Mouse (Mus musculus): ENCODE measurements around the gene Gstp2.
"Not testable (repeated sequence)": the region's sequence is repeated elsewhere in the genome, so short reads cannot be mapped to it uniquely, and the experiment has no call there.

The Gstp2 gene

DNA sequence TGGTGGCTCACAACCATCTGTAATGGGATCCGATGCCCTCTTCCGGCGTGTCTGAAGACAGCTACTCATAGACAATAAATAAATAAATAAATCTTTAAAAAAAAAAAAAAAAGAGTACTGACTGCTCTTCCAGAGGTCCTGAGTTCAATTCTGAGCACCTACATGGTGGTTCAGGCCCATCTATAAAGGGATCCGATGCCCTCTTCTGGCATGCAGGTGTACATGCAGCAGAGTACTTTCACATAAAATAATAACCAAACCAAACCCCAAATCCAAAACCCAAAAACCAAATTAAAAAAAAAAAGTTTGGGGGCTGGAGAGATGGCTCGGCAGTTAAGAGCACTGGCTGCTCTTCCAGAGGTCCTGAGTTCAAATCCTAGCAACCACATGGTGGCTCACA lies 3.2 kb upstream of the Gstp2 start:
- ATAC-seq (ENCODE audit: low TSS enrichment): not testable (repeated sequence)

DNA sequence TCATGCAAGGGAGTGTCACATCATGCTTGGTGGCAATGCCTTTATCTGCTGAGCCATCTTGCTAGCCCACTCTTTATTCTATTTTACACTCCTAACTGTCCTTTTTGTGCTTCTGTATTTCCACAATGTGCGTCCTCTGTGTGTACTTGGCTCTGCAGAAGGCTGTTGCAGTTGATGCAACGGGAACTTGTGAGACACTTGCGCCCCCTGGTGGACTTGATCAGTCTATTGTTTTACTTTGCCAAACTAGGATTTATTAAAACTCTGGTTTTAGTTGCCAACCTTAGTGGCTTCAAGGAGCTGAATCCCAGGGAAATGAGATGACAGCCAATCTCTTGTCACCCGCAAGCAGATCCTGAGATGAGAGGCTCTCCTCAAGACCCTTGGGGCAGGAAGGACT lies 2.0 kb upstream of the Gstp2 start:
- ATAC-seq (ENCODE audit: low TSS enrichment): no peak

DNA sequence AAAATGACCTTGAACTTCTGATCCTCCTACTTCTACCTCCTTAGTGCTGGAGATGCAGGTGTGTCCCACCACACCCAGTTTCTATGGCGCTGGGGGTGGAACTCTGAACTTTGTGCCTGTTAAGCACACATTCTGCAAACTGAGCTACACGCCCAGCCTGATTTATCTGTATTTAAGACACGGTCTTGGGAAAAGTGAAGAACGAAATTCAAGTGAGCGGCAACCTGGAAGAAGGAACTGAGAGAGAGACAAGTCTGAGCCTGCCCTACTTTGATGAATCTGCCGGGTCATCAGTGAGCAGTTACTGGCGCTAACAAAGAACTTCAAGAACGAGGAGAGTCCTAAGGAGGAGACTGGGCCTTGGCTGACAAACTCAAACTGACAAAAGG lies 1.0 kb upstream of the Gstp2 start:
- no peak for ATAC-seq (ENCODE audit: low TSS enrichment)

DNA sequence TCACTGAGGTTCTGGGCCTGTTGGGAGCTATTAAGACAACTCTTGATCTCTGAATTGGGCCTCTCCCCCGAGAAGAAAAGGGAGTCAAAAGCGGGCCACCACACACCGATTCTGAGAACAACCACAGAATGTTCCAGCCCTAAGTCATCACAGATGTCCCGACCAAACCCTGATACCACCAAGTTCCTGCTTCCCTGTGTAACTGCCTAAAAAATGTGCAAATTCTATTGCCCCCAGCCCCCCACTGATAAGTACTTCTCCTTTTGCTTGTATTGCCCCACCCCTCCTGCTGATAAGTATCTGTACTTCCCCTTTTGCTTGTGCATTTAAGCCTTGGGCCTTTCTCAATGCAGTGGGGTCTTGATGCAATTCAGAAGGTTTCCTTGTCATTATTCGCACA lies 1.7 kb downstream of the Gstp2 start:
- not testable (repeated sequence) for ATAC-seq (ENCODE audit: low TSS enrichment)

DNA sequence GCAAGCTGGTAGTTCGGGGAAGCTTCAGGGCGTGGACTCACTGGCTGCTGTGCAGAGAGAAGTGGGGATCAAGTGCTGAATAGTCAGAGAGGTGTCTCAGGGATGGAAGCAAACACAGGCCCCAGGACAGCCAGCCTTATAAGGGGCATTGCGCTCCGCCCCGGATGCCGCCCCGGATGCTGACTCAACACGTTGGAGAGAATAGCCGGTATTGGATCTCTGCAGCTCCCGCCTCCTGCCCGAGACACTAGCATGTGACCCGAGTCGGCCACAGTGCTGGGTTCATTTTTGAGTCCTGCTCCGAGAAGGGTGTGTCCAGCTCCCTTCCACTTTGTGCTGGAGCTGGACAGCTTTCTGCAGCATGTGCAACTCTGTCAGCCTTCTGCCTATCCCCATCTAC lies 3.7 kb downstream of the Gstp2 start:
- ATAC-seq (ENCODE audit: low TSS enrichment): no peak

DNA sequence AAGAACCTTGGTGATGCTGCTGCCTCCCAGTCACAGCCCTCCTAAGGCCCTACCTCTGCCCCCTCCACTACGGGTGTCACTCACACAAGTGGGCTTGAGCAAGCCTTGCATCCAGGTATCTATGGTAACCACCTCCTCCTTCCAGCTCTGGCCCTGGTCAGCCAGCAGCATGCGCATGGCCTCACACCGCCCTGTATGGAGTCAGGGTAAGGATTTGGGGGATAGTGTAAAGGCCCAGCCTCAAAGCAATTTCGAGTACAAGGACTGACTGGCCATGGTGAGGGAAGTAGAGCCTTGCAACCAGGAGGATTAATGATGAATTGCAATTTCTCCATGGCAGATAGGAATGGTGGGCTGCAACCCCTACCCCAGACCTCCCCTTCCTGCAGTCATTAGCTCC lies 4.3 kb downstream of the Gstp2 start:
- not testable (repeated sequence) for ATAC-seq (ENCODE audit: low TSS enrichment)

DNA sequence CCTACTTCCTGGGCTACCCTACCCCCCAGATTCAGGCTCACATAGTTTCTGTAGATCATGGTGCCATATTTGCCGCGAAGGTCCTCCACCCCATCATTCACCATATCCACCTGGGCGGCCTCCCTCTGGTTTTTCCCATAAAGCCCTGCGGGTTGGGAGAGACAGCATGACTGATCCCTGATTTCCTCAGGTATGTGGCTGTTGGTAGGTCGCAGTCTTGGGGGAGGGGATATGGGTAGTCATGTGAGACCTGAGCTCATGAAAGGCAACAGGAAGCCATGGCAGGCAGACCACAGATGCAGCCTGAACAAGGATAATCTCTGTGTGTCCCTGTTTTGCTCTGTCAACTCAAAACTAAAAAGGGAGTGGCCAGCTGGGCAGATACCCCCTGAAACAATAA lies 4.9 kb downstream of the Gstp2 start:
- ATAC-seq (ENCODE audit: low TSS enrichment): not testable (repeated sequence)

DNA sequence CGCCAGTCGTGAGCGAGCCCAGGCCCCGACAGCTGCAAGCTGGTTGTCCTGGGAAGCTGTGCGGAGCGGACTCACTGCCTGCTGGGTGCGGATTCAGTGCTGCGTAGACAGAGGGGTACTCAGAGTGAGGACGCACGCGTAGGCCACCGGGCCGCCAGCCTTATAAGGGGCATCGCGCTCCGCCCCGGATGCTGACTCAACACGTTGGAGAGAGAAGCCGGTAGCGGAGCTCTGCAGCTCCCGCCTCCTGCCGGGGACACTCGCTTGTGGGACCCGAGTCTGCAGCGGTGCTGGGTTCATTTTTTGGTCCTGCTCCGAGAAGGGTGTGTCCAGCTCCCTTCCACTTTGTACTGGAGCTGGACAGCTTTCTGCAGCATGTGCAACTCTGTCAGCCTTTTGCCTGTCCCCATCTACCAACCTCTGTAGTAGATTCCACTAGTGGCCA lies 8.0 kb downstream of the Gstp2 start, which contains the start of gene Gstp1:
Gstp1 (minus strand) TSS at position 198 of the 445 bp plus-strand sequence.
- ATAC-seq (ENCODE audit: low TSS enrichment): peak; percentile 97

DNA sequence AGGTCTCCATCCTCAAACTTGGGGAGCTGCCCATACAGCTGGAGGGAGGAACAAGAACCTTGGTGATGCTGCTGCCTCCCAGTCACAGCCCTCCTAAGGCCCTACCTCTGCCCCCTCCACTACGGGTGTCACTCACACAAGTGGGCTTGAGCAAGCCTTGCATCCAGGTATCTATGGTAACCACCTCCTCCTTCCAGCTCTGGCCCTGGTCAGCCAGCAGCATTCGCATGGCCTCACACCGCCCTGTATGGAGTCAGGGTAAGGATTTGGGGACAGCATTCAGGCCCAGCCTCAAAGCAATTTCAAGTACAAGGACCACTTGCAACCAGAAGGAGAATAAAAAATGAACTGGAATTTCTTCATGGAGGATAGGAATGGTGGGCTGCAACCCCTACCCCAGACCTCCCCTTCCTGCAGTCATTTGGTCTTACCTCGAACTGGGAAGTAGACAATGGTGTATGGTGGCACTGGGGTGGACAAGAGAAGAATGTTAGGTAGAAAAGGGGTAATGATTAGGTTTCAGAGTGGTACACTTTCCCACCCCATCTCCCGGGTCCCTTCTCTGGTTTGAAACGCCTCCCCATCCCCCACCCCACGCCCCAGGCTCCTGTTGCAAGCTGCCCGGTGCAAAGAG lies 8.6 kb downstream of the Gstp2 start:
- ATAC-seq (ENCODE audit: low TSS enrichment): 0 out of 2 replicates have a peak, but pooled peaks have one; percentile 13

DNA sequence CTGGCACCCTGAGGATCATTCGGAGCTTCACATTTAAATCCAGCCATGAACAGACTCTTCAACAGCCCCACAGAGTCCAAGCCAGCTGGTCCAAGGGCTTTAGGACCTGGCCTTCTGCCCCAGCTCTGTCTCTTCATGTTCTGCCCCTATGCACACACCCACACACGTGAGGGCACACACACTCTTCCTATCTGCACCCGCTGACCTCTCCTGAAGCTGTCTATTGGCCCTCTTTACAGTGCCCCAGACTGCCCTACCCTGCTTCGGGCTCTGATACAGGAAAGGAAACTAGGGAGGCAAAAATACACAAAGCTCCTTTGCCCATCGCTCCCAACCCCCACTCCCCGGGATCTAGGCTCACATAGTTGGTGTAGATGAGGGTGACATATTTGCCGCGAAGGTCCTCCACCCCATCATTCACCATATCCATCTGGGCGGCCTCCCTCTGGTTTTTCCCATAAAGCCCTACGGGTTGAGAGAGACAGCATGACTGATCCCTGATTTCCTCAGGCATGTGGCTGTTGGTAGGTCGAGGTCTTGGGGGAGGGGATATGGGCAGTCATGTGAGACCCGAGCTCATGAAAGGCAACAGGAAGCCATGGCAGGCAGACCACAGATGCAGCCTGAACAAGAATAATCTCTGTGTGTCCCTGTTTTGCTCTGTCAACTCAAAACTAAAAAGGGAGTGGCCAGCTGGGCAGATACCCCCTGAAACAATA lies 9.3 kb downstream of the Gstp2 start:
- ATAC-seq (ENCODE audit: low TSS enrichment): no peak

DNA sequence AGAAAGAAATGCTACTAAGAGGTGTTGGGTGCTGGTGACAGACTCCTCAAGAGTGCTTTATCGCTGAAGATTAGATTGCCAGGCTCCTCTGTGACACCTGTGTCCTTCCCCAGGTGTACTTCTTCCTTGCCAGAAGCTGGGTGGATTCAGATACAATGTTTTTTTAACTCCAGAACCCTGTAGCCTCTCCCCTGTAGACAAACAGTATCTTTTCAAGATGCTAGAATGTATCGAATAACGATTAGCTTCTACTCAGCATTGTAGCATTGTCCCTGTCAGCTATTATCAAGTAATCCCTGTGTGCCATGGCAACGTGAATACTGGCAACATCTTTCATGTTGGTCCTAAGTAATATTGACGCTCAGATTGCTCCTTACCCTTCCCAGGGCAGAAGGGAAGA lies 12.1 kb downstream of the Gstp2 start:
- no peak for ATAC-seq (ENCODE audit: low TSS enrichment)

DNA sequence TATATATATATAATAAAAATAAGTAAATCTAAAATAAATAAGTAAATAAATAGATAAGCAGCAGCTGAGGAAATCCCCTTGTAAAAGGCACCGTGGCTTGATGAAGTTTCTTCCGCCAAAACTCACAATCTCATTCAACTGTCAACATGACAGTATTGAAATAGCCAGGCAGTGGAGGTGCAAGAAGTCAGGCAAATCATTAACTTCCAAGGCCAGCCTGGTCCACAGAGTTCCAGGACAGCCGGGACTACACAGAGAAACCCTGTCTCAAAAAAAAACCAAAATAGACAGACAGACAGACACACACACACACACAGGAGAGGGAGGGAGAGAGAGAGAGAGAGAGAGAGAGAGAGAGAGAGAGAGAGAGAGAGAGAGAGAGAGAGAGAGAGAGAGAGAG lies 12.5 kb downstream of the Gstp2 start:
- ATAC-seq (ENCODE audit: low TSS enrichment): no peak

DNA sequence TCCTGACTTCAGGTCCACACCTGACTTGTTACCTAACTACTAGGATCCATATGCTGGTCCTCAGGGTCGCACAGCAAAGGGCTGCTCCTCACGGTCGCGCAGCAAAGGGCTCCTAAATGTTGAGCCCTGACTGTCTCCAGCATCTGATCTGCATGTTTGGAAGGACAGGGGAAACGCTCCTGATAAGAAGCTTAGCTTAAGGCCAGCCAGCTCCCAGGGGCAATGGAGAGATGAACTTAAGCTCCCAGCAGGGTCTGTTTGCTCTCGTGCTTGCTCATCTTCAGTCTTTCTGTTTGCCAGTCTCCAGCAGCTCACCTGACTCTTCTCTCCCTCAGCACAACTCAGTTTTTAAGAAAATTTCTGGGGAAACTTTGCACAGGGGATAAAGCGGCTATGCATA lies 13.2 kb downstream of the Gstp2 start:
- ATAC-seq (ENCODE audit: low TSS enrichment): no peak

DNA sequence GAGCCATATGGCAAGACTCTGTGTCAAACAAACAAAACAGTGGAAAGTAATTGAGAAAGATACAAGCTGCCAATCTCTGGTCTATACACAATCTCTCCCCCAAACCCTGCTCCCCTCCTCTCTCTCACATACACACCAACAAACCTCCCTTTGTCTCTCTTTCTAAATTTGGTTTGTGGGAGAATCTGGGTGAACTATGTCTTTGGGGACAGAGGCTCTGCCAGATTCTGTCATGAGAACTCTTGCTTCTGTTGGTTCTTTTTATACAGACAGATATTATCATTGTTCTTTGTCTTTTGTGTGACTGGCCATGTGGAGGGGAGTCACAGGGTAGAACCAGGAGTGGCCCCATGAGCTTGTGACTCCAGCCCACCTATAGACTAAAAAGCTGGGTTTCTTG lies 18.2 kb downstream of the Gstp2 start:
- ATAC-seq (ENCODE audit: low TSS enrichment): no peak

DNA sequence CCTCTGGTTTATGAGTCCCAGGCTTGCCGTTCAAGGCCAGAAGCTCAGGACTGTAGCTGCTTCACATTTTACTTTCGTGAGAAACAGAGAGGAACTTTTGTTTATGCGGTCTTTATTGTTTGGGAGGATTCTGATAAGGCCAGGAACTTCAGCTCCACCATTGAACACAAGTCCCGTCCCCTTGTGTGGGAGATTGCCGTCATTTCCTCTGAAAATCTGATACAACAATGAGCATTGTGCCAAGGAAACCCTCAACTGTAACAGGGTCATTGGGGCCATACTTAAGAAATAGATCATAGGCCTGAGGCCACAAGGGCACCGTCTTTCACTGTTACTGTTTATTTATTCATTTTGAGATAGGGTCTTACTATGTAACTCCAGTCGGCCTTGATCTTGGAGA lies 22.6 kb downstream of the Gstp2 start:
- no peak for ATAC-seq (ENCODE audit: low TSS enrichment)

DNA sequence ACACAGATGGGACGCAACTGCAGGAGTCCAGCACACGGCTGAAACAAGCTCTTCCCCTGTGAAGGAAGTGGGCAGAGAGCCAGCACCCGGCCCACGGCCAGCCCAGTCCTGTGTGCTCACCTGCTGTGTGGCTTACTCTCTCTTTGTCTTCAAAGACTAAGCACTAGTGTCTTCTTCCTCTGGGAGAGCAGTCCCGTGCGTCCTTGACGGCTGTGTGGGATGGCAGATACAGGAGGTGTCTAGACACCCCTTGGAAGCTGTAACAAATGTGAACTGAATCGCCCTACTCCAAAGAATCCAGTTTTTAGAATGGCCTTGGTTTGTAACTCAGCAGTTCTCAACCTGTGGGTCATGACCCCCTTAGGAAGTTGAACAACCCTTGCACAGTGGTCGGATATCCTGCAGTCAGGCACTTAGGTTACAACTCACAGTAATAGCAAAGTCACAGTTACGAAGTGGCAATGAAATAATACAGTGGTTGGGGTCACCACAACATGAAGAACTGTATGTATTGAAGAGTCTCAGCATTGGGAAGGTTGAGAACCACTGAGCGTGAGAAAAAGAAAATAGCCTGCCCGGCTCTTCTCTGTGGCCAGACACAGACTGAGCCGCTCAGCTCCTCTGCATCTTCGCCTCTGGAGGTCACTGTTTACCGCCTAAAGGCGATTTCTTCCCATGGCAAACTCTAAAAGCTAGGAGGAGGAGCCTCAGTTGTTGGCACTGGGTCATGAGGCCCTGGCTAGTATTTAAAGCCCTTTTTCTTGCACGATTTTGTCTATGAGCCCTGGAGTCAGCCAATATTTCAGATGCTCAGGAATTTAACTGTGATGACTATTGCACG lies 26.9 kb downstream of the Gstp2 start:
- ATAC-seq (ENCODE audit: low TSS enrichment): peak; percentile 85; the same call in 1 of the 2 replicates

DNA sequence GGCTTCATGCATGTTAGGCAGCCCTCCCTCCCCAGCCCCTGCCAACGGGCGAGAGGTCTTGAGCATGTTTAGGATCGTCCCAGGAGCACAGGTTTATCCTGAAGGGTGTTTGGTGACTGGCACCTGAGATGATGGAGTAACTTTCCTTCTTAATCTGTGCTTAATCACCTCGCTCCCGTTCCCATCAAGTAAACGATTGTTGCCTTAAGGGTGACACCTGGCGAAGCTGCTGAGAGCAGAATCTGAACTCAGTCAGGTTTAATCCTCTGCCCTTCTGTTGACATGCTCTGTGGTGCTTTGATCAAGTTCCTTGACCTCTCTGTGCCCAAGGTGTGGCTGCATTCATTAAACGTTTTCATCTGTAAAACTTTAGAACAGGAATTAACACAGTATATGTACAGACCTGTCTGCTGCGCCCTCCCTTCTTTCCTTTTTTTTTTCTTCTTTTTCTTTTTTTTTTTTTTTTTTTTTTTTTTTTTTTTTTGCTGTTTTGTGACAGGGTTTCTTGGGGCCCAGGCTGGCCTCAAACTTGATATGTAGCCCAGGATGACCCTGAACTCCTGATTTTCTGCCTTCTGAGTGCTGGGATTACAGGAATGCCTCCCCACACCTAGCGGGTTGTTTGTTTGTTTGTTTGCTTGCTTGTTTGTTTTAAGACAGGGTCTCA lies 27.8 kb downstream of the Gstp2 start:
- ATAC-seq (ENCODE audit: low TSS enrichment): no peak

DNA sequence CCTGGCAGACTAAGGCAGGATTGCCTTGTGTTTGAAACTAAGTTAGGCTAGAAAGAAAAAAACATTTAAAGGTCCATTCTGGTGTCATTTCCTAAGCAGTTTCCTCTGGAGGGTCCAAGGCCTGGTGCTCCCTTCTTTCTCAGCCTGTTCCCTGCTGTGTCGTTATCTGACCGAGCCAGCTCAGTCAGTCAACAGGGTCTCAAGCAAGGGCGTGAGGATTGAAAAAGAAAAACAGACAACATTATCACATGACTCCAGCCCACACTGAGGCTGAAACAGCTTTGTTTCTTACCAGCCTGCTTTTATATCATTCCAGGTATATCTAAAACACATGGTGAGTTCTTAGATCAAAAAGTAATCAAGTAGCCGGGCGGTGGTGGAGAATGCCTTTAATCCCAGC lies 30.2 kb downstream of the Gstp2 start:
- no peak for ATAC-seq (ENCODE audit: low TSS enrichment)

DNA sequence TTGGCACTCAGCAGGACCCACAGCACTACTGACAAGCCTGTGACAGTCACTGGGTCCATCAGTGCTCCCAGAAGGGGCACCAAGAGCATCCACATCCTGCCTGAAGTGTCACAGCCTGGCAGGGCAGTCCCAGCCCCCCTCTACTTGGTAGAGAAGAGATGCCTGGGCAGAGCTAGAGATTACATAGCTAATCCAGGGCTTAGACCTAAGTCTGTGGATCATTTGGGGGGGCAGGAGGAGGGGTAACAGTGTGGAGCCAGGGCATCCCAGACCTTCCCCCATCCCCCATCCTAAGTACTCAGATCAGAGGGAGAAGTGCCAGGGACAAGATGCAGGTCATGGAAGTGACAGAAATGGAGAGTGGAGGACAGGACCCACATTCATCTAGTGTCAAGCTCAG lies 31.0 kb downstream of the Gstp2 start:
- no peak for ATAC-seq (ENCODE audit: low TSS enrichment)

DNA sequence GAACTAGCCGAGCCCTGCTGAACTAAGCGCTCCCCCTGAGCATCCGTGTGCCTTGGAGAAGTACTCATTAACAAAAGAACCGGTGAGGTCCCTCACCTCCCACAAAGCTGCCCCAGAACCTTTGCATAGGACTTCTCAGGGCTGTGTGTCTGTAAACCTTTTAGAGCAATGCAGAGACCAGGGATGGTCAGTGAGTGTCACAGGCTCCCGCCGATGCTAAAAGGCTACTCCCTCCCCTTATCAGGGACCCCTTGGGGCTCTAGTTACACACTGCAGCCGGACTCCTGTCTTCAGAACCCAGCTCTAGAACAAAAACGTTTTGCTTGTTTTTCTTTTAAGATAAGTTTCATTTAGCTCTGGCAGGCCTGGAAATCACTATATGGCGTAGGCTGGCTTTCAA lies 32.8 kb downstream of the Gstp2 start:
- ATAC-seq (ENCODE audit: low TSS enrichment): peak; percentile 13; the same call in 1 of the 2 replicates

DNA sequence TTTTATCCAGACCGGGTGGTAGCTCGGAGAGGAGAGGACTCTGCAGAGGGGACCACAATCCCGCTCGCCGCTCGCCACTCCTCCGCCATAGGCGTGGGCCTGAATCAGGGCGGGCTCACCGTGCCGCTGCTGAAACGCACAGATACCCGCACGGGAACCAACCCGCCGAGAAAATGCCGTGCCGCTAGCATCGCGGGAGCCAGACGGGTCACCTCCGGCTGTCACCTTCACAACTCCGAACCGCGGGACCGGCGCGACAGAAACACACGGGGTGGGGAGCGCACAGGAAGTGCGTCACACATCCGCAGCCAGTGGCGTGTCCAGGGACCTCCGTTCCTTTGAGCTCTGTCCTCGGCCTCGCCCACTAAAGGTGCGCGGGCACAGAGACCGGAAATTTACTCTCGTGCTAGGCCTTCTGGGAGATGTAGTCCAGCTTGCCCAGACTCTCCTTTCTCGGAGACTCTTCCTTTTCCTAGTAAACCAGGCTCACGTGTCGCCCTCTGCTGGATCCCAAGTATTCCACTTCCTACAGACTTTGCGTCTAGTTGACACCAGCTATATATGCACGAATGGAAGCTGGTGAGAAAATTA lies 33.3 kb downstream of the Gstp2 start, which contains the start of gene Ndufv1:
Ndufv1 (minus strand) TSS at position 375 of the 591 bp plus-strand sequence.
- peak; percentile 99 for ATAC-seq (ENCODE audit: low TSS enrichment)

DNA sequence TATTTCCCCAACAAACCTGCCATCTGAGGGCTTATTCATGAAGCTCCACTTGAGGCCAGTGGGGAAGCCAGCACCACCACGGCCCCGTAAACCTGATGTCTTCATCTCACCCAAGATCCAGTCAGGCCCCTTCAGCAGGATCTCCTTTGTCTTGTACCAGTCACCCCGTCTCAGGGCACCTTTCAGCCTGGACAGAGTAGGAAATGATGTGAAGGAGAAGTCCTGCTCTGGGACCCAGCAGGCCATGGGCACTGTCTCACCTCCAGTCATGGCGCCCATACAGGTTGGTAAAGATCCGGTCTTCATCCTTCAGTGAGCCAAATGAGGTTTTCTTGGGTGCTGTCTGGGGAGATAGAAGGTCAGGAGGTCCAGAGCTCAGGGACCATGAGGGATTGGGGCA lies 34.7 kb downstream of the Gstp2 start:
- no peak for ATAC-seq (ENCODE audit: low TSS enrichment)

All from frontal cortex, adult (tissue).